ENCODE assay signal across 1 mouse cellular context in the genomic region with DNA sequence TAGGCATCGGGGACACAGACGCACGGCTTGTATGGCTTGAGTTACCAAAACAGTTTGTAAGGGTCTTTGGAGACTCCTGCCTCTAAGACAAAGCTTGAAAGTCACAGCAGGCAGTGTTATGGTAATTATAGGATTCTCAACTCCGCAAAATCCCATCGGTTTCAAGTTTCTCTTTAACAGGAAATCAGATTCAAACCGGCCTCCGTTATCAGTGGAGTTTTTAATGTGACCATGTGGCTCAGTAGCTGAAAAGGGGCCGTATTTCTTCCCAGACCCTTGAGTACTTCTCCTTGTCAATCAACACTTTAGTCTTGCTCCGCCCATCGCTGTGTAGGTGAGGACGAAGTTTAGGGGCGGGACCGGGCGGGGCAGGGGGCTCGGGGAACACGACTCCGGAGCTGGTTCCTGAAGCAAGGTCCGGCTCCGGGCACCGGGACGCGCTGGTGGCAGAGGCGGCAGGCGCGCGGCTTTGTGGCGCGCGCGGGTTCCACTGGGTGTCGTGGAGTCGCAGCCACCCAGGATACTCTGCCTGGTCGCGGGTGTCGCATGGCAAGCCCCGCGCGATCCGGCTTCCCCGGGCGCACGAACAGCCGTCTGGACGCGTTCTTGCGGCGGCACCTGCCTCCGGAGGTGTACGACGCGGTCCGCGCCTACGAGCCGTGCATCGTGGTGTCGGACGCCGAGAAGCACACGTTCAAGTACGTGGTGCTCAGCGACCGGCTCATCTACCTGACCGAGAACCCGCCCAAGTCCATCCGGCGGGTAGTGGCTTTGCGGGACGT.
TF ChIP-seq lines count a peak whose summit lies in the region.

TSS of gene D930020B18Rik (plus strand) at position 317 of the 782 bp plus-strand sequence.

TF ChIP-seq in MEL, 35 proteins besides CTCF, POLR2A, EP300 and RAD21:
- TF ChIP-seq TBP (IDR thresholded peaks at IDR 0.05; ENCODE audit: low read depth, low read length) (peak; percentile 75), SMC3 (IDR thresholded peaks at IDR 0.05; ENCODE audit: low read depth, low read length) (no peak), SIN3A (IDR thresholded peaks at IDR 0.05; ENCODE audit: low read length) (peak; percentile 71; the same call in 1 of the 2 replicates), E2F4 (IDR thresholded peaks at IDR 0.05; ENCODE audit: borderline replicate concordance, low read depth, low read length) (no peak), HCFC1 (IDR thresholded peaks at IDR 0.05; ENCODE audit: low read depth, low read length) (peak; percentile 37; the same call in 1 of the 2 replicates), CHD2 (IDR thresholded peaks at IDR 0.05; ENCODE audit: low read length) (no peak), TAL1 (IDR thresholded peaks at IDR 0.05; ENCODE audit: low read length) (no peak), BHLHE40 (IDR thresholded peaks at IDR 0.05; ENCODE audit: borderline replicate concordance, low read depth, low read length) (no peak), MAZ (IDR thresholded peaks at IDR 0.05; ENCODE audit: low read depth, low read length) (no peak; the same call in 1 of the 2 replicates), ZMIZ1 (IDR thresholded peaks at IDR 0.05; ENCODE audit: low read depth, low read length) (0 out of 2 replicates have a peak, but pooled peaks have one; percentile 27), CHD1 (IDR thresholded peaks at IDR 0.05; ENCODE audit: low read depth, low read length) (no peak), MYB (IDR thresholded peaks at IDR 0.05; ENCODE audit: low read depth, low read length) (no peak), MAX (IDR thresholded peaks at IDR 0.05; ENCODE audit: low read length) (no peak; the same call in 1 of the 2 replicates), USF1 (IDR thresholded peaks at IDR 0.05; ENCODE audit: low read depth, low read length) (no peak), RCOR1 (IDR thresholded peaks at IDR 0.05; ENCODE audit: low read depth, low read length) (no peak), POLR2AphosphoS5 (IDR thresholded peaks at IDR 0.05; ENCODE audit: borderline replicate concordance, low read depth, low read length) (no peak), TCF12 (IDR thresholded peaks at IDR 0.05; ENCODE audit: low read depth, low read length) (no peak), ZC3H11A (IDR thresholded peaks at IDR 0.05; ENCODE audit: low read depth, low read length) (no peak), MEF2A (IDR thresholded peaks at IDR 0.05; ENCODE audit: extremely low read depth, insufficient replicate concordance, low read depth, low read length, poor library complexity, severe bottlenecking) (no peak), MYC (IDR thresholded peaks at IDR 0.05; ENCODE audit: low read depth, low read length) (peak; percentile 83), POLR2AphosphoS2 (IDR thresholded peaks at IDR 0.05; ENCODE audit: low read length) (no peak), ETS1 (IDR thresholded peaks at IDR 0.05; ENCODE audit: low read depth, low read length) (peak; percentile 57; the same call in 1 of the 2 replicates), ZNF384 (IDR thresholded peaks at IDR 0.05; ENCODE audit: low read depth, low read length) (no peak), GATA1 (IDR thresholded peaks at IDR 0.05; ENCODE audit: low read depth, low read length) (peak; percentile 58), GABPA (IDR thresholded peaks at IDR 0.05; ENCODE audit: low read depth, low read length) (no peak), USF2 (IDR thresholded peaks at IDR 0.05; ENCODE audit: borderline replicate concordance in 1 of 2, insufficient read depth in 1 of 2, low read depth in 1 of 2, low read length in 2 of 2) (no peak), MXI1 (IDR thresholded peaks at IDR 0.05; ENCODE audit: low read depth, low read length) (peak; percentile 66), KAT2A (conservative IDR thresholded peaks at IDR 0.05; ENCODE audit: low read depth, low read length) (no peak), JUND (IDR thresholded peaks at IDR 0.05; ENCODE audit: low read depth, low read length) (no peak), NRF1 (IDR thresholded peaks at IDR 0.05; ENCODE audit: insufficient read depth, low read depth, low read length, poor library complexity, severe bottlenecking) (no peak), MAFK (IDR thresholded peaks at IDR 0.05; ENCODE audit: borderline replicate concordance, low read depth, low read length) (no peak), ZKSCAN1 (IDR thresholded peaks at IDR 0.05; ENCODE audit: low read depth, low read length) (no peak), NELFE (IDR thresholded peaks at IDR 0.05; ENCODE audit: low read depth, low read length) (no peak; the same call in 1 of the 2 replicates), UBTF (IDR thresholded peaks at IDR 0.05; ENCODE audit: borderline replicate concordance, insufficient read depth, low read depth, low read length) (no peak), ELF1 (IDR thresholded peaks at IDR 0.05; ENCODE audit: low read depth, low read length) (peak; percentile 17; the same call in 1 of the 2 replicates)
TF ChIP-seq in MEL: peak in this region for 9.
